Mouse (Mus musculus) G1E (cell line): ENCODE measurements around the gene Trim25. TPM values are rescaled to one million over a fixed set of nuclear protein-coding genes. Genes with fewer than 3 reads are reported as not detected.

ENCODE experiments used
- ATAC-seq: 2 replicates; pipeline ENCODE4 v1.8.0; 2016; ENCODE audit warnings: mild to moderate bottlenecking; ENCODE audit not compliant: insufficient number of reproducible peaks, poor library complexity, low FRiP score, severe bottlenecking; ENCODE audit errors: extremely low read depth
- DNase-seq: peaks from one replicate; pipeline ENCODE4 v3.0.0; 2012; ENCODE audit warnings: low spot score
- H3K27me3 ChIP-seq: 2 replicates; pipeline ENCODE4 v1.6.1; 2012; ENCODE audit warnings: mild to moderate bottlenecking, low read length, inconsistent platforms; ENCODE audit not compliant: insufficient read depth
- H3K36me3 ChIP-seq: replicated peaks from 2 replicates; pipeline ENCODE3; 2012; ENCODE audit warnings: mild to moderate bottlenecking, inconsistent platforms
- H3K4me1 ChIP-seq: 2 replicates; pipeline ENCODE4 v1.6.1; 2012; ENCODE audit warnings: low read depth, low read length, inconsistent platforms, mixed read lengths; ENCODE audit not compliant: insufficient read depth
- H3K4me3 ChIP-seq: 2 replicates; pipeline ENCODE4 v1.5.1; 2012; ENCODE audit warnings: low read depth, mild to moderate bottlenecking, inconsistent platforms, low read length, moderate library complexity, mixed read lengths
- H3K9me3 ChIP-seq: replicated peaks from 2 replicates; pipeline ENCODE4 v1.6.1; 2012; ENCODE audit warnings: inconsistent platforms
- CTCF ChIP-seq: IDR thresholded peaks from 2 replicates; pipeline ENCODE4 v1.5.1; 2012; ENCODE audit warnings: low read depth, low read length, inconsistent platforms, mixed read lengths
- GATA1 ChIP-seq: IDR thresholded peaks from 2 replicates; pipeline ENCODE4 v1.6.1; 2012; ENCODE audit warnings: borderline replicate concordance, low read length, inconsistent platforms, mixed read lengths
- GATA2 ChIP-seq: IDR thresholded peaks from 2 replicates; pipeline ENCODE4 v1.6.1; 2012; ENCODE audit warnings: low read depth, low read length, inconsistent platforms, borderline replicate concordance
- POLR2AphosphoS5 ChIP-seq: IDR thresholded peaks from 2 replicates; pipeline ENCODE4 v1.6.1; 2012; ENCODE audit warnings: low read depth, low read length, inconsistent platforms; ENCODE audit not compliant: insufficient replicate concordance
- TAL1 ChIP-seq: conservative IDR thresholded peaks from 2 replicates; pipeline ENCODE4 v1.6.1; 2012; ENCODE audit warnings: low read depth, low read length, inconsistent platforms, mixed read lengths
- polyA plus RNA-seq: library from polyadenylated mRNA; stranded (reverse); fragments of >175 nt; gene quantifications from 2 replicates; pipeline ENCODE4 v1.2.3, GENCODE M21; 2012
- total RNA-seq, 2 experiments: library from RNA; stranded (forward) in 1 of 2; stranded (reverse) in 1 of 2; fragments of 200-1000 nt in 1 of 2; fragments of >200 nt in 1 of 2; fragmentation: Nextera tagmentation in 1 of 2; gene quantifications; 2 replicates each; pipeline ENCODE4 v1.2.3; 2014 to 2017

Trim25 gene
- total and polyA plus RNA-seq, 3 experiments, result 36.4 to 75.4 (median 69.6) TPM

- Histone ChIP-seq H3K27me3 (peaks cover 3% of the 10 kb centered on the region; the same call in 1 of the 2 replicates), H3K4me3 (peak overlapping the region; percentile 70), H3K9me3 (no peaks in the 10 kb centered on the region), H3K4me1 (peaks cover 26% of the 10 kb centered on the region), H3K36me3 (no peaks in the 10 kb centered on the region)
- no peak for TF ChIP-seq POLR2AphosphoS5
- TF ChIP-seq GATA1, result no peak
- TF ChIP-seq CTCF, result no peak
- TF ChIP-seq GATA2, result no peak
- TF ChIP-seq TAL1, result no peak
- DNase-seq (peak; percentile 34), ATAC-seq (no peak)
Observed at GRCm38 (mm10) chr11:88954803-88955202, 44.4 kb upstream of the Trim25 start.

GRCm38 (mm10) chr11:88955217-88955969, 43.8 kb upstream of the Trim25 start, which contains the start of gene Scpep1:
Gene Scpep1, minus strand, starts transcription at chr11:88955465.
- Histone ChIP-seq H3K9me3 (no peaks in the 10 kb centered on the region), H3K4me3 (peak within 1 kb of the TSS; percentile 70), H3K36me3 (no peaks in the 10 kb centered on the region), H3K27me3 (peaks cover 4% of the 10 kb centered on the region; the same call in 1 of the 2 replicates), H3K4me1 (peaks cover 20% of the 10 kb centered on the region)
- DNase-seq (peak; percentile 82), ATAC-seq (peak; percentile 99)
- TF ChIP-seq CTCF (peak; percentile 14; the same call in 1 of the 2 replicates), GATA1 (no peak), GATA2 (no peak), POLR2AphosphoS5 (no peak)

- Histone ChIP-seq H3K4me3 (no peak overlapping the region), H3K9me3 (no peaks in the 10 kb centered on the region), H3K36me3 (no peaks in the 10 kb centered on the region), H3K4me1 (peaks cover 15% of the 10 kb centered on the region; the same call in 1 of the 2 replicates), H3K27me3 (peaks cover 13% of the 10 kb centered on the region)
- ATAC-seq (no peak), DNase-seq (no peak)
- TF ChIP-seq CTCF (no peak), GATA2 (no peak), TAL1 (no peak), GATA1 (no peak), POLR2AphosphoS5 (no peak)
Observed at GRCm38 (mm10) chr11:88958851-88959250, 40.3 kb upstream of the Trim25 start.

- ATAC-seq (no peak), DNase-seq (no peak)
- Histone ChIP-seq H3K4me3 (no peak within 1 kb of the TSS), H3K36me3 (no peaks in the 10 kb centered on the region), H3K4me1 (no peaks in the 10 kb centered on the region), H3K27me3 (peaks cover 12% of the 10 kb centered on the region), H3K9me3 (no peaks in the 10 kb centered on the region)
- TF ChIP-seq CTCF (no peak), TAL1 (no peak), GATA1 (no peak), GATA2 (no peak), POLR2AphosphoS5 (no peak)
Observed at GRCm38 (mm10) chr11:88966881-88967361, 32.3 kb upstream of the Trim25 start, which contains the start of gene Elobl. Gene Elobl, minus strand, starts transcription at chr11:88966931.

- H3K4me3 ChIP-seq, result no peak within 1 kb of the TSS
- H3K4me1 ChIP-seq, result peaks cover 13% of the 10 kb centered on the region
- DNase-seq, result no peak
- no peak for TF ChIP-seq GATA1
- no peak for TF ChIP-seq TAL1
- TF ChIP-seq POLR2AphosphoS5, result no peak
- no peak for TF ChIP-seq CTCF
- TF ChIP-seq GATA2, result no peak
- no peak for ATAC-seq
- H3K36me3 ChIP-seq, result peaks cover 3% of the 10 kb centered on the region
- no peaks in the 10 kb centered on the region for H3K9me3 ChIP-seq
- peaks cover 2% of the 10 kb centered on the region for H3K27me3 ChIP-seq
Observed at GRCm38 (mm10) chr11:88970202-88970732, 28.9 kb upstream of the Trim25 start, which contains the start of gene Coil. Gene Coil, plus strand, starts transcription at chr11:88970252.

- H3K27me3 ChIP-seq, result no peaks in the 10 kb centered on the region
- H3K9me3 ChIP-seq, result no peaks in the 10 kb centered on the region
- H3K4me1 ChIP-seq, result peaks cover 16% of the 10 kb centered on the region
- peak overlapping the region; percentile 75 for H3K4me3 ChIP-seq
- H3K36me3 ChIP-seq, result peaks cover 22% of the 10 kb centered on the region
- ATAC-seq, result peak; percentile 84
- DNase-seq, result peak; percentile 88
- TF ChIP-seq POLR2AphosphoS5, result no peak
- peak; percentile 62 for TF ChIP-seq CTCF
Observed at GRCm38 (mm10) chr11:88973776-88974701, 25.1 kb upstream of the Trim25 start.
